Mouse (Mus musculus): Measurements from ENCODE around the gene Gm5890. TPM values are rescaled to one million over a fixed set of nuclear protein-coding genes. Genes with fewer than 3 reads are reported as not detected.
"Not testable (repeated sequence)": the region's sequence is repeated elsewhere in the genome, so short reads cannot be mapped to it uniquely, and the experiment has no call there.

Gm5890 gene
- polyA plus RNA-seq (2015; fragmentation: Nextera tagmentation; extraction: Ambion mirVana) = not detected in 2 replicates

DNA sequence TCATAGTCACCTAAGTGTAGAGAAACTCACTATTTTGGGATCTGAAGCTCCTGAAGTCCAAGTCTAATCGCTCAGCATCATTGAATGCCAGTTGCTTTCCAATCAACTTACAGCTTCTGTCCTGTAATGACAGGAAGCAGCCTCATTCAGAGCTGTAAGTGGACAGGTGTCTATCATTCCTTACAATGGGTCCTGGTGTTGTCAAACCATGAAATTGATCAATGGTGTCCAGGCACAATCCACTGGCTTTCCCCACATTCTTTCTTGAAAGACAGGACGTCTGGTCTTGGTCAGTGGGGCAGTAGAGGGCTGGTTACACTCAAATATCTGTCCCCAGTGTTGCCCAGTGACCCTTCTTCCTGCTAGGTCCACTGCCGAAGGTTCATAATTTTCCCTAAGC lies at the start of gene Gm5890:
TSS of gene Gm5890 (minus strand) at position 101 of the 400 bp plus-strand sequence.
- not testable (repeated sequence) for H3K9ac ChIP-seq; H3K27me3 ChIP-seq (replicated peaks); H3K4me1 ChIP-seq; H3K4me2 ChIP-seq; H3K36me3 ChIP-seq; H3K4me3 ChIP-seq; ATAC-seq (ENCODE audit: extremely low read depth, insufficient number of reproducible peaks, low FRiP score, low TSS enrichment); H3K27ac ChIP-seq (replicated peaks); H3K9me3 ChIP-seq
- WGBS = no CpG with 5 or more reads among the region's 3 CpGs

DNA sequence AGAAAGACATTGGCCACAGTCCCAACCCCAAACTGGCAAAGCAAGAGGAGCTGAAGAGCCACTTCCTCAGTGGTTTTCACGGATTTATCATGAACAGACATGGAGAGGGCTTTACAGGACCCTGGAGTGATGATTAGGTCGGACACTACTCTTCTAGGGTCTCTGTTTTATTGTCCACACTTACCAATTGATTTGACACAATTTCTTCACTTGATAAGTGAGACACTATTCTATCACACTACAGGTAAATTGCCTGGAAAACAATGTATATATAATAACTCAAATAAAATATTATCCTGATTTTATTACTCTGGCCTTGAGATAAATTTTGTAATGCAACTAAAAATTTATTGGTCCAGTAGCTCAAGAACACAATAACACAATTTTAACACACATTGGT lies 28.9 kb downstream of the Gm5890 start, which contains the start of gene Gm4498:
TSS of gene Gm4498 (minus strand) at position 101 of the 400 bp plus-strand sequence.
- not testable (repeated sequence) for ATAC-seq (ENCODE audit: extremely low read depth, insufficient number of reproducible peaks, low FRiP score, low TSS enrichment)
- no CpG with 5 or more reads among the region's 2 CpGs for WGBS

More for the DNA sequence above, 28.9 kb downstream of the Gm5890 start, which contains the start of gene Gm4498:
- H3K36me3 ChIP-seq; H3K27ac ChIP-seq (replicated peaks); H3K4me2 ChIP-seq; H3K9me3 ChIP-seq; H3K9ac ChIP-seq; H3K27me3 ChIP-seq (replicated peaks); H3K4me3 ChIP-seq; H3K4me1 ChIP-seq: not testable (repeated sequence)

Other genes starting within 250 kb of the Gm5890 start
- not detected in 2 replicates for gene Vmn1r91, start 163.2 kb downstream of the Gm5890 start, polyA plus RNA-seq (2015; fragmentation: Nextera tagmentation; extraction: Ambion mirVana)
- not detected in 2 replicates for gene Gm16442, start 140.3 kb downstream of the Gm5890 start, polyA plus RNA-seq (2015; fragmentation: Nextera tagmentation; extraction: Ambion mirVana)
- gene Vmn1r93, start 123.7 kb downstream of the Gm5890 start, polyA plus RNA-seq (2015; fragmentation: Nextera tagmentation; extraction: Ambion mirVana) = not detected in 2 replicates
- not detected in 2 replicates for gene Vmn1r94, start 94.5 kb downstream of the Gm5890 start, polyA plus RNA-seq (2015; fragmentation: Nextera tagmentation; extraction: Ambion mirVana)
- gene Vmn1r95, start 69.1 kb downstream of the Gm5890 start, polyA plus RNA-seq (2015; fragmentation: Nextera tagmentation; extraction: Ambion mirVana) = not detected in 2 replicates
- gene Gm6164, start 57.2 kb downstream of the Gm5890 start, polyA plus RNA-seq (2015; fragmentation: Nextera tagmentation; extraction: Ambion mirVana) = not detected in 2 replicates
- not detected in 2 replicates for gene Gm4498, start 29.0 kb downstream of the Gm5890 start, polyA plus RNA-seq (2015; fragmentation: Nextera tagmentation; extraction: Ambion mirVana)
- not detected in 2 replicates for gene Gm4133, start 71.2 kb upstream of the Gm5890 start, polyA plus RNA-seq (2015; fragmentation: Nextera tagmentation; extraction: Ambion mirVana)
- not detected in 2 replicates for gene Gm5728, start 112.6 kb upstream of the Gm5890 start, polyA plus RNA-seq (2015; fragmentation: Nextera tagmentation; extraction: Ambion mirVana)
- not detected in 2 replicates for gene Vmn1r100, start 155.1 kb upstream of the Gm5890 start, polyA plus RNA-seq (2015; fragmentation: Nextera tagmentation; extraction: Ambion mirVana)
- gene Vmn1r101, start 179.8 kb upstream of the Gm5890 start, polyA plus RNA-seq (2015; fragmentation: Nextera tagmentation; extraction: Ambion mirVana) = not detected in 2 replicates
- gene Gm10670, start 212.1 kb upstream of the Gm5890 start, polyA plus RNA-seq (2015; fragmentation: Nextera tagmentation; extraction: Ambion mirVana) = not detected in 2 replicates
- gene Vmn1r103, start 247.7 kb upstream of the Gm5890 start, polyA plus RNA-seq (2015; fragmentation: Nextera tagmentation; extraction: Ambion mirVana) = not detected in 2 replicates

All from heart, embryonic 13.5 days (tissue).